Mouse (Mus musculus) spleen, adult 2 months (tissue): ENCODE results near the gene Arfgef2.

Experiments
- CTCF ChIP-seq: fragments of 200-500 bp; IDR thresholded peaks from 2 replicates; pipeline ENCODE4 v1.5.1; 2011; ENCODE audit warnings: mild to moderate bottlenecking, inconsistent platforms; ENCODE audit not compliant: insufficient read depth, insufficient read length, insufficient replicate concordance; ENCODE audit errors: extremely low read depth
- POLR2A ChIP-seq: fragments of 200-500 bp; IDR thresholded peaks from 2 replicates; pipeline ENCODE4 v1.6.1; 2011; ENCODE audit warnings: low read depth, low read length, inconsistent platforms

DNA sequence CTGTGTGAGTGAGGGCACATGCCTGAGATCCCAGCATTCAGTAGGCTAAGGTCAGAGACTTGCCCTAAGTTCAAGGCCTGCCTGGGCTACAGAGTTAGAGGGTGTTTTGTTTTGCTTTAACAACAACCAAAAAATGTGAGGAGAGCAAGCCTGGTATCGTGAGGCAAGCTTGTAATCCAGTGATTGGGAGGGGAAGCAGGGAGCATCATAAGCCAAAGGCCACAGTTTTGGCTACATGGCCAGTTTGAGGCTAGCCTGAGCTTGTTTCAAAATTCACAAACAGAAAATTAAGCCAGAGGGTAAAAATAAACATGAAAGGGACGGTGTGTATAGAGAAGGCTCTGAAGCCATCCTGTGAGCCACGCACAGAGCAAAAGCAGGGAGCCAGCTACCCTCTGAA is 80.8 kb downstream of the Arfgef2 start:
- TF ChIP-seq CTCF: no peak
- no peak for TF ChIP-seq POLR2A
